Mouse (Mus musculus) E14TG2a.4 (cell line): ENCODE results near the gene Arhgap28.
A peak's percentile ranks its signal among the peaks of the same experiment; 100 is the strongest.

Source experiments
- H3K27me3 ChIP-seq: 2 replicates; pipeline ENCODE4 v1.6.1; 2014; ENCODE audit warnings: low read length, control low read depth; ENCODE audit not compliant: insufficient read depth
- H3K36me3 ChIP-seq: 2 replicates; pipeline ENCODE4 v1.6.1; 2014; ENCODE audit warnings: low read length, control low read depth; ENCODE audit not compliant: insufficient read depth
- H3K4me1 ChIP-seq: replicated peaks from 2 replicates; pipeline ENCODE4 v1.6.1; 2014; ENCODE audit warnings: low read depth, low read length, control low read depth
- H3K4me3 ChIP-seq: replicated peaks from 2 replicates; pipeline ENCODE4 v1.5.1; 2014; ENCODE audit warnings: mild to moderate bottlenecking, low read length
- H3K9me3 ChIP-seq: 2 replicates; pipeline ENCODE4 v1.6.1; 2014; ENCODE audit warnings: low read length, control low read depth
- CTCF ChIP-seq: conservative IDR thresholded peaks from 2 replicates; pipeline ENCODE4 v1.5.1; 2014; ENCODE audit warnings: low read length
- NANOG ChIP-seq: IDR thresholded peaks from 2 replicates; pipeline ENCODE4 v1.6.1; 2014; ENCODE audit warnings: borderline replicate concordance, low read length, mixed read lengths
- POU5F1 ChIP-seq: IDR thresholded peaks from 2 replicates; pipeline ENCODE4 v1.6.1; 2014; ENCODE audit warnings: low read length, borderline replicate concordance

Gene Arhgap28

GRCm38 (mm10) chr17:67837351-67838090 is 166.4 kb downstream of the Arhgap28 start:
- no peaks in the 10 kb centered on the region for H3K27me3 ChIP-seq

GRCm38 (mm10) chr17:67836146-67836895 is 167.6 kb downstream of the Arhgap28 start:
- Histone ChIP-seq H3K36me3 (no peaks in the 10 kb centered on the region), H3K4me1 (no peaks in the 10 kb centered on the region), H3K4me3 (no peak overlapping the region), H3K9me3 (peaks cover 37% of the 10 kb centered on the region), H3K27me3 (no peaks in the 10 kb centered on the region)
- TF ChIP-seq CTCF (no peak), POU5F1 (no peak), NANOG (no peak)

More at GRCm38 (mm10) chr17:67837351-67838090, 166.4 kb downstream of the Arhgap28 start:
- TF ChIP-seq POU5F1: no peak
- peak; percentile 58 for TF ChIP-seq CTCF
- no peak for TF ChIP-seq NANOG
- Histone ChIP-seq H3K9me3 (peaks cover 37% of the 10 kb centered on the region), H3K36me3 (no peaks in the 10 kb centered on the region), H3K4me1 (no peaks in the 10 kb centered on the region), H3K4me3 (no peak overlapping the region)

- H3K27me3 ChIP-seq: no peaks in the 10 kb centered on the region
- no peak overlapping the region for H3K4me3 ChIP-seq
- TF ChIP-seq POU5F1 (no peak), CTCF (no peak), NANOG (no peak)
- H3K9me3 ChIP-seq: peaks cover 57% of the 10 kb centered on the region
- peaks cover 7% of the 10 kb centered on the region for H3K36me3 ChIP-seq
- no peaks in the 10 kb centered on the region for H3K4me1 ChIP-seq
Measured at GRCm38 (mm10) chr17:67827431-67827830, 176.5 kb downstream of the Arhgap28 start.

GRCm38 (mm10) chr17:67816916-67817315 is 187.0 kb downstream of the Arhgap28 start:
- H3K4me1 ChIP-seq: no peaks in the 10 kb centered on the region
- H3K9me3 ChIP-seq: peaks cover 56% of the 10 kb centered on the region
- no peak overlapping the region for H3K4me3 ChIP-seq
- peaks cover 95% of the 10 kb centered on the region for H3K36me3 ChIP-seq
- no peak for TF ChIP-seq CTCF
- TF ChIP-seq NANOG: no peak
- TF ChIP-seq POU5F1: no peak
- H3K27me3 ChIP-seq: no peaks in the 10 kb centered on the region

- H3K4me1 ChIP-seq: no peaks in the 10 kb centered on the region
- H3K9me3 ChIP-seq: peaks cover 57% of the 10 kb centered on the region
- no peak overlapping the region for H3K4me3 ChIP-seq
- TF ChIP-seq NANOG (no peak), CTCF (no peak), POU5F1 (no peak)
- no peaks in the 10 kb centered on the region for H3K27me3 ChIP-seq
- peaks cover 96% of the 10 kb centered on the region for H3K36me3 ChIP-seq
Measured at GRCm38 (mm10) chr17:67815720-67816119, 188.2 kb downstream of the Arhgap28 start.

GRCm38 (mm10) chr17:67813666-67814065 is 190.3 kb downstream of the Arhgap28 start:
- H3K9me3 ChIP-seq: peaks cover 76% of the 10 kb centered on the region
- no peak overlapping the region for H3K4me3 ChIP-seq
- no peaks in the 10 kb centered on the region for H3K27me3 ChIP-seq
- TF ChIP-seq POU5F1 (no peak), NANOG (no peak), CTCF (no peak)
- peaks cover 100% of the 10 kb centered on the region for H3K36me3 ChIP-seq
- H3K4me1 ChIP-seq: no peaks in the 10 kb centered on the region

- Histone ChIP-seq H3K36me3 (peaks cover 88% of the 10 kb centered on the region), H3K9me3 (peaks cover 78% of the 10 kb centered on the region)
- TF ChIP-seq POU5F1 (no peak), NANOG (no peak), CTCF (no peak)
Measured at GRCm38 (mm10) chr17:67809171-67809570, 194.7 kb downstream of the Arhgap28 start.

More at GRCm38 (mm10) chr17:67809171-67809570, 194.7 kb downstream of the Arhgap28 start:
- H3K4me3 ChIP-seq: no peak overlapping the region
- no peaks in the 10 kb centered on the region for H3K4me1 ChIP-seq
- no peaks in the 10 kb centered on the region for H3K27me3 ChIP-seq
